Mouse (Mus musculus) layer of hippocampus, postnatal 36 days (tissue): ENCODE data around the gene Srrm3. TPM values are rescaled to one million over a fixed set of nuclear protein-coding genes. Genes with fewer than 3 reads are reported as not detected.

ENCODE experiments used
- DNase-seq, 2 experiments: peaks; one replicate each; pipeline ENCODE4 v3.0.0; 2022
- total RNA-seq, 2 experiments: library from RNA; stranded (reverse); gene quantifications; 2 replicates each; pipeline ENCODE4 v1.2.3; 2021

Srrm3 gene
- total RNA-seq, 2 experiments from 2014 or later, result 83.5 to 86.9 TPM

DNA sequence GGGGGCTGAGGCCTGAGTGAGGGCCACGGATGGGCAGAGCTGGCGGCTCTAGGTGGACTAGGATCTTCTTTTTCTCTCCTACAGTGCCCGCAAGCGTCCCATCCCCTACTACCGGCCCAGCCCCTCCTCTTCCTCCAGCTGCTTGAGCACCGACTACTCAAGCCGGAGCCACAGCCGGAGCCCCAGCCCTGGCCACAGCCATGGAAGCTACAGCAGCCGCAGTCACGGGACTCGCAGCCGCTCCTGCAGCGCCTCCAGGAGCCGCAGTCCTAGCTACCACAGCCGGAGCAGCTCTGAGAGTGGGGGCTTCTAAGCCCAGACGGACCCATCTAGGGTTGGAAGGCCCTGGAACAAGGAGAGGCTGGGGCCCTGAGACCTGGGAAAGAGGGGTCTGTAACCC, 66.3 kb downstream of the Srrm3 start:
- no peak for DNase-seq

DNA sequence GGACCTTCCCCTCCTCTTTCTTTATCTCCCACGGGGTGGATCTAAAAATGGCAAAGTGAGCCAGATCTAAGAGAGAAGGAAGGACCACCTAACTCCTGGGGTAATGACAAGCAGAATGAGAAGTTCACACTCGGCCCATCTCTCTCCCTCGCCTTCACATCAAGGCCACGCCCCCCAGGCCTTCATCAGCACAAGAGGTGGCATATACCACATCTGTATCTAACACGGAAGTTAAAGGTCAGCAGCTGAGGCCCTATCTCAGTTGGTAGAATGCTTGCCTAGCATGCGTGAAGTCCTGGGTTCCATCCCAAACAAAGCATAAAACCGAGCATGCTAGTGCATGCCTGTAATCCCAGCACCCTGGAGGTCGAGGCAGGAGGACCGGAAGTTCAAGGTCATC, 67.1 kb downstream of the Srrm3 start:
- DNase-seq, result no peak

- no peak for DNase-seq
Measured at GRCm38 (mm10) chr5:135877180-135877579, 70.5 kb downstream of the Srrm3 start.

GRCm38 (mm10) chr5:135877831-135878231, 71.1 kb downstream of the Srrm3 start:
- no peak for DNase-seq

DNA sequence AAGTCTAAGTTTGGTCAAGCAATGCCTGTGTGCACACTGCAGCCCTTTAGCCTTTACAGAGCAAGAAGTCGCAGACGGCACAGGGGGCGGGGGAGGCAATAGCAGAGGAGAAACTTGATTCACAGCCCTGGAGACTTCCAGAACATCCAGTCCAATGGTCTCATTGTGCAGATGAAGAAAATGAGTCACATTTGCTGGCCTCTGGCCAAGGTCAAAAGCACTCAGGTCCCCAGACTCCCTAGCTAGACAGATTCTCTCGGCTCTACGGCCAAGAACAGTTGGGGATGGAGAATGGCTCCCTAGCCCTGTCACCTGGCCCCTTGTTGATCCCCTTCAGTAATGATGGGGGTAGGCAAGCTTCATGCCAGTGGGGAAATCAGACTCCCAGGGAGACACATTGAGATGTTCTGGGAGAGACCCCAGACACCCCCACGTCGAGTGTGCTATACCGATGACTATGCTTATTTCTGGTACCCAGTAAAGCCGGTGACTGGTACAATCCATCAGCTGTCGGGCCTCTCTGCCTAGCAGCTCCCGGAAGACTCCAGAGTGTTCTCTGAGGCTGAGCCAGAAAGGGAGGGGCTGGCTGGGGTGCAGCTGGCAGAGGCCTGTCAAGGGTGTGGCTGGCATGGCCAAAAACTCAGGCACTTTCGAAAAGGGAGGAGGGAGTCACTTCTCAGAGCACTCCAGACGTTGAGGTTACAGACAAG, 72.9 kb downstream of the Srrm3 start:
- peak in 1 of 2 experiments; percentile 53 for DNase-seq

GRCm38 (mm10) chr5:135884641-135885040, 78.0 kb downstream of the Srrm3 start:
- DNase-seq, result no peak

GRCm38 (mm10) chr5:135887675-135888102, 81.0 kb downstream of the Srrm3 start, which contains the start of gene Hspb1:
Hspb1 (plus strand) TSS chr5:135887919.
- DNase-seq, result no peak

- DNase-seq, result no peak
Measured at GRCm38 (mm10) chr5:135888405-135889215, 81.9 kb downstream of the Srrm3 start.

DNA sequence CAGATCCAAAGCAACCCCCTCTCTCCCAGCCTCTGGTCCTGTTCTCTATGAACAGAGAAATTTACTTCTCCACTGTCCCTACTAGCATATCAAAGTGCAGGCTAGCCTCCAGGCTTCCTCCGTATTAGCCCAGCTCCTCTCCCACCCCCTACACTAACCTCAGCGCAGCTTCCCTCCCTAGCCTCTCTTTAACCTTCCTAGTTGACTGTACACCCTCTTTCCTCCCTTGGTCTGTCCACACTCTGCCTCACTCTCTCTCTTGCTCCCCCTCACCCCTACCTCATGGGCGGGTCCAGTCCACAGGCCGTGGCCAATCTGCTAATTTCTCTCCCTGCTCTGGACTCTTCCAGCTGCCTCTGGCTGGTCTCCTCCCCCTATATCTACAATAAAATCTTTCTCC, 83.6 kb downstream of the Srrm3 start:
- no peak for DNase-seq

- no peak for DNase-seq
Measured at GRCm38 (mm10) chr5:135890920-135891319, 84.2 kb downstream of the Srrm3 start.

DNA sequence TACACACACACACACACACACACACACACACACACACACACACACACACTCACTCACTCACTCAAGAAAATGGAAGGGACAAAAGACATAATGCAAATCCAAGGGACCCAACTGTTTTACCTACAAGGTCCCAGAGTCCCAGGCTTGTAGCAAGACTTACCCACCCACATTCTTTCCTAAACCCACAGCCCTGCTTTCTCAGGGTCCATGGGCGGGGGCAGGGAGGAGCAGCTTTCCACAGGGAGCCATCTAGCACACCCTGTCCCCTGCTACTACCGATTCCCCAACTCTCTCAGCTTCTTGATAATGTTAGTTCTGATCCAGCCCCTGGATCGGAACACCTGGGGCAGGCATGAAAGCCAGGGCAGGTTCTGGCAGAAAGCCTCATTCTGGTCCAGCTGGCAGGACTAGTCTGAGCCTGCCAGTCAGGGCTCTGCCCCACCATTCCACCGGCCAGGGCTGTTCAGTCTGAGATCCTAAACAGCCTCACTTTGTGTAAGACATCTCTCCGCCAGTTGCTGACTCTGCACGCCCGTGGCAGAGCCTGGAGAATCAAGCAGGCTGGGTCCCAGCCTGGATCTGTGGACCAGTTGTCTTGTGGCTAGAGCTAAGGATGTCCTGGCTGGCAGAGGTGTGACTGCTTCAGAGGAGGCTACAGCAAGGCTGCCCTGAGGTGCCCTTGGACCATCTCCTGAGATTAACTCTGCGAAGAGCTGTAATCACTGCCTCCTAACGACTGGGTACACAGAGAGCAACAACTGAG, 86.1 kb downstream of the Srrm3 start:
- no peak for DNase-seq

DNA sequence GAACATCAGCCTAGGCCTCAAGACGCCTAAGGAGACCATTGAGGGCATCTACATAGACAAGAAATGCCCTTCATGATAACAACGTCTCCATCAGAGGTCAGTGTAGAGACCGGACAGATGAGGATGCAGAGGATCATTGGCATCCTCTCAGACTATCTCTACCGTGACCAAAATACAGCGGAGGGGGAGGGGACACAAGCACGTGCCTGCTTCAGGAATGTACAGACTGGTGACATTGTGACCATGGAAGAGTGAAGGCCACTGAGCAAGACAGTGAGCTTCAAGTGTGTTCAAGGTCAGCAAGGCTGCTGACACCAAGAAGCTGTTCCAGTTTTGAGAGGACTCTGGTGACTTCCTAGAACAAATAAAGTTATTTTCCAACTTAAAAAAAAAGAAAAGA, 88.3 kb downstream of the Srrm3 start:
- no peak for DNase-seq

GRCm38 (mm10) chr5:135898028-135898427, 91.3 kb downstream of the Srrm3 start:
- no peak for DNase-seq

DNA sequence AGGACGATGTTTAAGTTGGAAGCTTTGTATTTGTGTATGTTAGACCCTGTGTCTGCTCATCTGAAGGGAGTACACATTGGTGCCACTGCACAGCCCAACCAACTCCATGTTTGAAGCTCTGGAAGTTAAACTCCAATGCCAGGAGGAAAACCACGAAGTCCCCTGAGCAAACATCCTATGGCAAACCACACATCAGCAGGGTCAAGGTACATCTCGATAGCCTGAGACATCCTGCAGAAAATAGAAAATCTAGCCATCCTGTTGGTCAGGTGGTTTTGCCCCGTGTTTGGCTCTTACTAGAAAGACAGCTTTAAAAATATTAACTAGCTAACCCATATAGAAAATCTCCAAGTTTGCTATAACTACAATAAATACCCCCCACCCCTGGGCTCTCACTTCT, 92.3 kb downstream of the Srrm3 start:
- DNase-seq, result no peak

DNA sequence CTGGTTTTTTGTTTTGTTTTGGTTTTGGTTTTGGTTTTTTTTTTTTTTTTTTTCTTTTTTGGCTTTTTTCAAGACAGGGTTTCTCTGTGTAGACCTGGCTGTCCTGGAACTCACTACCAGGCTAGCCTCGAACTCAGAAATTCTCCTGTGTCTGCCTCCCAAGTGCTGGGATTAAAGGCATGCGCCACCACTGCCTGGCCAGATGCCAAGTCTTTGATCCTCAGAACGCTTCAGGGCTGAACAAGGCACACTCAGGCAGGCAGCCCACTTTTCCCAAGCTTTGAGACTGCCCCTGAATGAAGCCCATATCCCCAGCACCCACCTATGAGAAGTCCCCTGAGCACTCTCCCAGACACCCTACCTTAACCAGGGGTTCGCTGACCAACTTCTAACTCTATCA, 93.1 kb downstream of the Srrm3 start:
- no peak for DNase-seq

GRCm38 (mm10) chr5:135900701-135901100, 94.0 kb downstream of the Srrm3 start:
- no peak for DNase-seq

DNA sequence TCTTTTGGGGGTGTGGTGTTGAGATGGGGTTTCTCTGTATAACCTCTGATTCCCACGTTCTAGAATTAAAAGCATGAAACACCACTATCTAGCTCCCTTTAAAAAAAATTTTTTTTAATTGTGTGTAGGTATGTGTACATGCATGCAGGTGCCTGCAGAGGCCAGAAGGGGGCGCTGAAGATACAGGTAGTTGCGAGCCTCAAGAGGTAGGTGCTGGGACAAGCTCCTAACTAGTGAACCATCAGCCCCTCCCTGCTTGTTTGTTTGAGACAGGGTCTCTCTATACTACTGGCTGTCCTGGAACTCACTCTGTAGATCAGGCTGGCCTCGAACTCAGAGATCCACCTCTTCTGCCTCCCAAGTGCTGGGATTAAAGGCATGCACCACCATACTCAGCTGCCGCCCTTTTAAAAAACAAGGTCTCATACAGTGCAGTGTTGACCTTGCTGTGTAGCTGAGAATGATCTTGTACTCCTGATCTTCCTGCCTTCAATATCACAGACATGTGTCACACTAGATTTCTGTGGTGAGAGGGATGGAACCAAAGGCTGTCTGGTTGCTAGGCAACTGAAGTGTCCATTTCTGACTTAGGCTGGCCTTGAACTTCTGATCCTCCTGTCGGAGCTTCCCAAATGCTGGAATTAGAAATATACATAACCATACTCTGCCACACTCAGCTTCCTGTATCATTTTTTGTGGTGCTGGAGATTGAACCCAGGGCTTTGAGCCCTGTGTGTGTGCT, 94.8 kb downstream of the Srrm3 start:
- DNase-seq, result no peak

GRCm38 (mm10) chr5:135903058-135903457, 96.4 kb downstream of the Srrm3 start:
- no peak for DNase-seq

DNA sequence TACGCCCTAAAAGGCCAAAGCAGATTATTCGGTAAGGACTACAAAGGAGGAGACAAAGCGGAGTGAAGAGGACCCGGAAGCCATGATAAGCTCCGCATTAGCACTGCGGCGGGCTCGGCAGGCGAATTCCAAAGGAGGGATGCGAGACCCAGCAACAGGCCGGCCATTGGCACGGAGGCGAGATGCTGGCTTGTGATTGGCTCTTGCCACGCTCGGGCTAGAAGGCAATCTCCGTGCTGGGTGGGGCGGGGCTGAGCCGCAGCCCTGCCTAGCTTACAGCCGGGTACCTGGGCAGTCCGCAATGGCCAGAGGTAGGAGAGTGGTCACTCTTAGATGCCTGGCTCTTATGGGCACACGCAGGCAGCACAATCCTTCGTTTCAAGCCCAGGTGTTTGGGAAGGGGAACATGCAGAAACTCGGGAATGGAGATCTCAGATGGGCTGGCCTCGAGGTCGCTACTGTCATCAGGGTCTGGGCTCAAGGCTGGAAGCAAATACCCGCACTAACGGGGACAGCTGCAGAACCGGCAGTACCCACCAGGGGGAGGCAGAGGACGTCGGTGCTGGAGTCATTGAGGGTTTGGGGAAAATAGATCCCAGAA, 97.0 kb downstream of the Srrm3 start:
- DNase-seq, result peak; percentile 90 to 94

- DNase-seq, result no peak
Measured at GRCm38 (mm10) chr5:135904259-135904658, 97.6 kb downstream of the Srrm3 start.

- no peak for DNase-seq
Measured at GRCm38 (mm10) chr5:135905320-135906225, 98.9 kb downstream of the Srrm3 start.
